Mouse (Mus musculus) megakaryocyte, embryonic 14.5 days (primary cell): ENCODE data around the gene Clstn1.

Experiments used
- FLI1 ChIP-seq: IDR thresholded peaks from 2 replicates; pipeline ENCODE4 v1.6.1; 2012; ENCODE audit warnings: low read length, inconsistent platforms, mixed read lengths
- GATA1 ChIP-seq: IDR thresholded peaks from 3 replicates; pipeline ENCODE4 v1.6.1; 2012; ENCODE audit warnings: mixed read lengths, low read length, inconsistent platforms, borderline replicate concordance

GRCm38 (mm10) chr4:149688861-149689260, 102.6 kb downstream of the Clstn1 start:
- TF ChIP-seq GATA1: no peak
- no peak for TF ChIP-seq FLI1
